Mouse (Mus musculus) central nervous system, embryonic 14 days (tissue): ENCODE results near the gene Rpl4. TPM values are rescaled to one million over a fixed set of nuclear protein-coding genes. Genes with fewer than 3 reads are reported as not detected.

Experiments
- polyA plus RNA-seq: library from polyadenylated mRNA; depleted of rRNA; stranded (reverse); fragments of >200 nt; gene quantifications from 2 replicates; pipeline ENCODE4 v1.2.3, GENCODE M21; 2012; rRNA removed

The Rpl4 gene
- polyA plus RNA-seq, result 876 and 901 TPM in 2 replicates

GRCm38 (mm10) chr9:64172816-64173665, at the start of gene Rpl4, which contains the start of gene Zwilch:
Gene Rpl4 (plus strand): TSS chr9:64173375.
Gene Zwilch (minus strand): TSS chr9:64173104.

DNA sequence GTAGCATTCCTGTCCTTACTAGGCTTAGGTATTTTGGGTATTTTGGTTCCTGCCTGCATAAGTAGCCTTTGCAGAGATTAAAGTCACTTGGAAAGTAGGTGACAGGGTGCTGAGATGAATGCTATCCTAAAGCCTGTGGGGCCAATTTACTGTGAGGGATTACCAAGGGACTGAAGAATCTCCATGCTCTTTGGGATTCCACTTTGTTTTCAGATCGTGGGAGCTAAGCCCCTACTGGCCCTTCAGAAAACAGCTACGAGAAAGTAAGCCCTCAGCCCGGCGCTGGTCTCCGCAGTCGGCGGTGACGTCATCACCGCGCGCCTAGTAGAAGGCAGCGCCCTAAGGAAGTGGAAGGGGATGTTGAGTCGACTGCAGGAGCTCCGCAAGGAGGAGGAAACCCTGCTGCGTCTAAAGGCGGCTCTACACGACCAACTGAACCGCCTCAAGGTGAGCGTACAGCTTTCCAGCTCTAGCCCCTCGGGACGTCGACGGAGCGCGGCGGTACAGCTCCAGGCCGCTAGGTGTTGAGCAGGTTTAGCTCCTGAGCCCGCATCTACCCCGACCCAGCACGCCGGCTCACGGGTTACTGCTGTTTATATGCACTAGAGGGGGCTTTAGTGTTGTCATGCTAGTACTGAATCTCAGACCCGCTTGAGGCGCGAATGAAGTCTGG, 5.9 kb downstream of the Rpl4 start, which contains the start of gene Snapc5:
Snapc5 (plus strand) TSS at position 301 of the 673 bp plus-strand sequence.

Other genes with a start within 250 kb of the Rpl4 start
- 5.3 and 7.6 TPM in 2 replicates for gene Smad6, start 151.3 kb upstream of the Rpl4 start, polyA plus RNA-seq
- gene Lctl, start 56.2 kb upstream of the Rpl4 start, polyA plus RNA-seq, result 0.02 and 0.04 TPM in 2 replicates
- gene Zwilch, start 271 bp upstream of the Rpl4 start, polyA plus RNA-seq, result 28.3 and 30.7 TPM in 2 replicates
- gene Snapc5, start 5.9 kb downstream of the Rpl4 start, polyA plus RNA-seq, result 20.9 and 22.0 TPM in 2 replicates
- gene Uchl4, start 61.8 kb downstream of the Rpl4 start, polyA plus RNA-seq, result 0.28 TPM in 2 replicates
- 33.4 and 40.5 TPM in 2 replicates for gene Map2k1, start 80.3 kb downstream of the Rpl4 start, polyA plus RNA-seq
- 78.3 and 86.2 TPM in 2 replicates for gene Tipin, start 108.2 kb downstream of the Rpl4 start, polyA plus RNA-seq
- 19.7 and 20.6 TPM in 2 replicates for gene Dis3l, start 167.9 kb downstream of the Rpl4 start, polyA plus RNA-seq
- gene Megf11, start 212.3 kb downstream of the Rpl4 start, polyA plus RNA-seq, result 9.0 and 10.1 TPM in 2 replicates